Mouse (Mus musculus): ENCODE measurements around the gene Zfp524.

GRCm38 (mm10) chr7:4996934-4997333 is 17.3 kb upstream of the Zfp524 start:
- TF ChIP-seq CTCF (IDR thresholded peaks at IDR 0.05) = no peak
- TF ChIP-seq EP300 (IDR thresholded peaks at IDR 0.05; ENCODE audit: insufficient read depth, low read depth, low read length) = no peak
- no peak for TF ChIP-seq POLR2A (IDR thresholded peaks at IDR 0.05; ENCODE audit: insufficient read depth, low read depth, low read length)

Measured in heart, adult 2 months (tissue).